Mouse (Mus musculus) urinary bladder, adult 2 months (tissue): ENCODE measurements around the gene Pabpc1l. TPM values are rescaled to one million over a fixed set of nuclear protein-coding genes. Genes with fewer than 3 reads are reported as not detected.

Source experiments
- DNase-seq: peaks from one replicate; pipeline ENCODE4 v3.0.0; 2022; ENCODE audit warnings: low spot score
- polyA plus RNA-seq: library from polyadenylated mRNA; depleted of rRNA; stranded (reverse); fragments of >200 nt; gene quantifications from 2 replicates; pipeline ENCODE4 v1.2.3, GENCODE M21; 2012; rRNA removed

The Pabpc1l gene
- polyA plus RNA-seq, 1 experiment, result 0.95 TPM

DNA sequence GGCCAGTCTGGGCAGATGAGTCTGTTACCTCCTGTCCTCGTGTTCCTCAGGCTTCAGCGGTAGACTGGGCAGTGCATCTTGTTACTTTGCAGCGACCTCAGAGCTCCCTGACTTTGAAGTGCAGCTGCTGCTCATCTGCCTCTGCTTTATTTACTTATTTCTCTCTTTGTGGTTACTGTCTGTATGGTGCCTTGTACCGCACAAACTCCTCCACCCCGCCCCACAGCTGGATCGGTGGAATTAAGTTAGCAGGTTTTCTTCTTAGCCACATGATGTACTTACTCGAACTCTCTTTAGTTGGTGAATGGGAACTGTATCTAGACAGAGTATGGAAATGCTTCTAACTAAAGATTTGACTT lies 59.1 kb downstream of the Pabpc1l start:
- no peak for DNase-seq

DNA sequence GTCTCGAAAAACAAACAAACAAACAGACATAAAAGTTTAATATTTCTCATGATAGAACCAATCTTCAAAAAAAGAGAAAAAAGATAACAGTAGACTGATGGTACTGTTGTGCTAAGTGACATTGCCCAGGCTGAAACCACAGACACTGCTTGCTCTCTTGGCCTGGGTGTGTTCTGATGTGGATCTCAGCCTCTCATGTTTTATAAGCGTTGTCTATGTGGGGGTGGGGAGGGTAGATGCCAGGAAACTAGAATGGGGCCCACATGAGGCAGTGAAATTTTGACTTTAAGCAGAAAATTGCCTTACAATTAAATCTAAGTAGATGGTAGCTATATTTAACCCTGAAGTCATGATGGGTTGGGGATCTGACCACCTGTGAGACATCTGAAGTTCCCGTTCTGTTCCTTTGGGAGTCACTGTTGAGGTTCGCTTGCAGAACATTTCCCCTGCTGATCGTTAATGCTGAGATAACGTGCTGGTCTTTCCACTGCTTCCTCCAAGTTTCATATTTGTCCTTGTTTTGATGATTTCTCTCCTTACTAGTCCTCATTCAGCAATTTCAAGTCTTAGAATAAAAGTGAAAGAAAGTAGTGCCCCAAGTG lies 62.3 kb downstream of the Pabpc1l start:
- no peak for DNase-seq

GRCm38 (mm10) chr2:164089508-164089907 lies 64.3 kb downstream of the Pabpc1l start:
- DNase-seq, result no peak

DNA sequence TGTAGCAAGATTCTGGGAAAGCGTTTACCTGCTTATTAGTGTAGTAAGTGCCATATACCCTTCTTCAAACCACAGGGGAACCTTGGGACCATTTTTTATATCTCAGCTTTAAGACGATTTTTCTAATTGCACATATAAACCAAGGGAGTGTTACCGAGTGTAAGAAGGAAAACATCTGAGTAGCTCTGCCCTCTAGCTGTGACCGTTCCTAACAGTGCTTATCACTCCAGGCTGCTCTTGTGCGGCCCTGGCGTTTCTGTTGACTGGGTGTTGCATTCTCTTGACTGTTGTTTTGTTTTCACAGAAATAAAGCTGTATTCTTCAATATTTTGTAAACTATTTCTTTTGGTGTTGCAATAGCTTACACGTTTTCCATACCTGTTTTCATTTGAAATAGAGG lies 68.9 kb downstream of the Pabpc1l start:
- DNase-seq, result no peak

- no peak for DNase-seq
These were observed 73.5 kb downstream of the Pabpc1l start for GRCm38 (mm10) chr2:164098603-164099250.

Other genes starting within 250 kb of the Pabpc1l start
- 9.2 and 11.2 TPM in 2 replicates for gene Ccn5, start 204.6 kb upstream of the Pabpc1l start, polyA plus RNA-seq
- gene Kcnk15, start 171.8 kb upstream of the Pabpc1l start, polyA plus RNA-seq, result not detected in 2 replicates
- gene Rims4, start 106.8 kb upstream of the Pabpc1l start, polyA plus RNA-seq, result 0.04 TPM in 2 replicates
- gene Ywhab, start 30.5 kb upstream of the Pabpc1l start, polyA plus RNA-seq, result 134 and 158 TPM in 2 replicates
- 18.3 and 20.9 TPM in 2 replicates for gene Stk4, start 44.9 kb downstream of the Pabpc1l start, polyA plus RNA-seq
- 38.6 and 48.0 TPM in 2 replicates for gene Tomm34, start 45.7 kb downstream of the Pabpc1l start, polyA plus RNA-seq
- 0.03 TPM in 1 of 2 replicates, not detected in the other for gene Kcns1, start 145.7 kb downstream of the Pabpc1l start, polyA plus RNA-seq
- 0.03 TPM in 1 of 2 replicates, not detected in the other for gene Wfdc5, start 157.3 kb downstream of the Pabpc1l start, polyA plus RNA-seq
- 0.10 and 0.11 TPM in 2 replicates for gene Wfdc12, start 165.2 kb downstream of the Pabpc1l start, polyA plus RNA-seq
- gene Wfdc15a, start 174.7 kb downstream of the Pabpc1l start, polyA plus RNA-seq, result not detected in 2 replicates
- 90.6 and 114 TPM in 2 replicates for gene Wfdc15b, start 196.2 kb downstream of the Pabpc1l start, polyA plus RNA-seq
- not detected in 2 replicates for gene Svs2, start 213.0 kb downstream of the Pabpc1l start, polyA plus RNA-seq
- not detected in 2 replicates for gene Svs3b, start 231.2 kb downstream of the Pabpc1l start, polyA plus RNA-seq